Mouse (Mus musculus): ENCODE measurements at regions not wholly inside any gene's neighbourhood (a gene's known extent, or its start where the extent isn't known, plus 50 kb on each side); places are given as distances from the start of the nearest gene placed in this dataset.
A peak's percentile ranks its signal among the peaks of the same experiment; 100 is the strongest.

DNA sequence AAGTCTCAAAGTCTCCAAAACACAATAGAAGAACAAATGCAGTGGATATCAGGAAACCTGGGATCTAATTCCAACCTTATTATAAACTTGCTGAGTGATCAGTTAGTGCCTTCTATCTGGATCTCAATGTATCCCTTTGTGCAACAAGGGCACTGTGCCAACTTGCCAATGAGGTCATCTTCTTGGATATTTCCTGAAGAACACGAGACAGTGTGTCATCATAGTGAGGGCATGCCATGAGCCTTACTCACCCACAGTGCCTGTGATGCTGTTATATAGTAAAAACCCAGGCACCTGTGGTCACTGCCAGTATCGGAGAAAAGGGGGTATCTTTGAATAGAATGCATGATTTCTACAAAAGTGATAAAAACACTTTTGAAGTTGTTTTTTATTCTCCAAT is 60.2 kb upstream of the Cd34 start:
- no peak for DNase-seq

GRCm38 (mm10) chr1:194879324-194880233 is 59.0 kb upstream of the Cd34 start:
- peak; percentile 95 for DNase-seq

GRCm38 (mm10) chr1:194881556-194882223 is 56.9 kb upstream of the Cd34 start:
- DNase-seq: no peak

DNA sequence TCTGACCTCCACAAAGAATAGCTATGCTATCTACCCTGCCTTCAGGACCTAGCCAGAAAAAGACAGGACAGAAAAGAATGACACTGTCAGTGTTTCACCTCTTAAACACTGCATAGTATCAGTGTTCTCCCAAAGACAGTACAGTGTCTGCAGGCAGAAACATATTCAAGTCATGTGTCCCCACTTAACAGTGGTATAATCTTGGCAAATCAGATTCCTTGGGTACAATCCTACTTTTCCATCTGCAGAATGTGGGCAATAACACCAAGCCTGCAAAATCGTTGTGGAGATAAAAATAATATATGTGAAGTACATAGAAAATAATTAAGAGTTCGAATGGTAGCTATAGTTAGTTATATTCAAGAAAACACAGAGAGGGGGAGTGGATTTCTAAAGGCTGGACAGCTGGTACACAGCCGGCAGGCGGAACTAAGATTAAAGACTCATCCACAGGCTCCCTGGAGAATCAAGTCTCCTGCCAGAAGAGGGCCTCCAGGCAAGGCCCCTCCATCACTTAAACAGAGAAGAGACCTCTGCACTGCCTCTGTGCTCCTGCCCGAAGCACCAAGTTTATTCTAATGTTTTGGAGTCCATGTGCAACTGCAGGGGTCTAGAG is 53.4 kb upstream of the Cd34 start:
- DNase-seq: no peak

DNA sequence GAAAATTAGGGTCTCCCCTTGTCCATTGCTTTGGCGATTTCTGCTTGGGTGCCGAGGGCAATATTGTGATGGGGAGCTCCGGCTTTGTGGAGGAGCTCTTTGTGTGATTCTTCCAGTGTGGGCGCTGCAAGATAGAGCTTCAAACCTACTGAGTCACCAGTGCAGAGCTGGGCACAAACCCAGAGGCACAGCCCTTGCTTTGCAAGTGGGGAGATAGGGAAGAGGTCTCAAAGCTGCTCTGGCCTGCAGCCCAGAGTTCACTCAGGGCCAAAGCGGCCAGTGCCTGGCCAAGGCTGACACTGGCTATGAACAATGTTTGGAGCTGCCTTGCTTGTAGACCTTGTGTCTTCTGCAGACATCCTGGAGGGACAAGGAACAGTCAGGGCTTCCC is 52.9 kb upstream of the Cd34 start:
- no peak for DNase-seq

All from thymus, postnatal 4 days (tissue).